Mouse (Mus musculus) kidney, adult 2 months (tissue): ENCODE measurements at regions not wholly inside any gene's neighbourhood (a gene's known extent, or its start where the extent isn't known, plus 50 kb on each side); places are given as distances from the start of the nearest gene placed in this dataset.

Source experiments
- CTCF ChIP-seq: fragments of 200-500 bp; conservative IDR thresholded peaks from 2 replicates; pipeline ENCODE4 v1.5.1; 2011; ENCODE audit warnings: low read depth, mild to moderate bottlenecking, control low read depth, low read length, moderate library complexity, mixed read lengths; ENCODE audit not compliant: insufficient read depth, insufficient read length
- POLR2A ChIP-seq: fragments of 200-500 bp; IDR thresholded peaks from one replicate; pipeline ENCODE4 v1.6.1; 2011; ENCODE audit warnings: low read depth, low read length, control low read depth

GRCm38 (mm10) chr1:184545111-184545510 lies 187.3 kb downstream of the Hlx start:
- TF ChIP-seq CTCF (no peak), POLR2A (no peak)
